ENCODE assay signal across 12 mouse cellular contexts in the genomic region with DNA sequence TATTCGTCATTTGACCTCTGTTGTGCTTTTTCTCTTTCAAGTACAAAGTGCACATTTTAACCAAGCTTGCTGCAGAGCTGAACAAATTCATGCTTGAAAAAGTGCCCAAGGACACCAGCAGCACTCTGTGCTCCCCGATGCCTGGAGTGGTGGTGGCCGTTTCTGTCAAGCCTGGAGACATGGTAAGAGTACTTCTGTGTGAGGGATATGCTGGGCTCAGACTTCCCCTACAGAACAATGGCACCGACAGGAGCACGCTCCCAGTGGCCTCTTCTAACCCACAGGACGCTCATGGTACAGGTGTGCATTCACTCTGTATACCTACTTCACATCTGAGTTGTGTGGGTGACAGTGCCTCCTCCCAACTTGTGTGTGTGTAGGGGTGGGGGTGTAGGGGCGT. TPM values are rescaled to one million over a fixed set of nuclear protein-coding genes. Genes with fewer than 3 reads are reported as not detected.
DNase-seq lines count a peak whose midpoint lies in the region; ATAC-seq and TF ChIP-seq lines count a peak whose summit lies in the region.
"Had no signal": no experiment of that assay in that cellular context is flagged by ENCODE, and none has a peak within 500 bp of the region (broad histone marks: within the 10 kb centered on the region; RNA-seq: fewer than 3 reads in every experiment).

No protein-coding gene starts in this region.

- ATAC-seq in hindbrain, embryonic 14.5 days (ENCODE audit: low FRiP score): no peak
- peak; percentile 50; the same call in 1 of the 2 replicates for ATAC-seq in liver, postnatal 0 days
- ATAC-seq in liver, embryonic 12.5 days: no peak
- 0 out of 2 replicates have a peak, but pooled peaks have one; percentile 24 for ATAC-seq in hindbrain, embryonic 16.5 days

- TF ChIP-seq EP300 in liver, postnatal 0 days (IDR thresholded peaks at IDR 0.05; ENCODE audit: low read depth): no peak

- no peak overlapping the region for H3K27ac ChIP-seq in hindbrain, embryonic 14.5 days
- no peak overlapping the region for H3K27ac ChIP-seq in hindbrain, embryonic 10.5 days
- no peak overlapping the region for H3K27ac ChIP-seq in liver, postnatal 0 days (ENCODE audit: low read depth)
- H3K27ac ChIP-seq in liver, embryonic 12.5 days: no peak overlapping the region
- H3K27ac ChIP-seq in hindbrain, embryonic 16.5 days (ENCODE audit: low read depth, low read length): no peak overlapping the region
- H3K27ac ChIP-seq: embryonic facial prominence, embryonic 13.5 days; liver, embryonic 15.5 days; macrophage; stomach, embryonic 15.5 days had no signal

- 64% methylated on average over 7 of the region's 7 CpGs for WGBS in hindbrain, embryonic 14.5 days
- 69% methylated on average over 7 of the region's 7 CpGs for WGBS in hindbrain, embryonic 10.5 days
- 60% methylated on average over 7 of the region's 7 CpGs for WGBS in liver, postnatal 0 days (ENCODE audit: insufficient replicate concordance)
- WGBS in liver, embryonic 12.5 days (ENCODE audit: insufficient replicate concordance): 60% methylated on average over 7 of the region's 7 CpGs
- 53% methylated on average over 7 of the region's 7 CpGs for WGBS in hindbrain, embryonic 16.5 days

- no peak for DNase-seq in hindbrain, embryonic 14.5 days (ENCODE audit: low spot score)
- no peak for DNase-seq in hindbrain, embryonic 10.5 days (ENCODE audit: low spot score)
- DNase-seq in liver, postnatal 0 days: no peak
- peak; percentile 44 for DNase-seq in brain, adult 2 months (ENCODE audit: low read depth, low spot score)
- DNase-seq in natural killer cell, adult 2 months (ENCODE audit: low spot score in 2 of 2): no peak

- no peak overlapping the region for H3K4me3 ChIP-seq in hindbrain, embryonic 14.5 days (replicated peaks; ENCODE audit: low read length)
- H3K4me3 ChIP-seq in hindbrain, embryonic 10.5 days: no peak overlapping the region
- no peak overlapping the region for H3K4me3 ChIP-seq in liver, postnatal 0 days (ENCODE audit: low read depth, low read length)
- no peak overlapping the region for H3K4me3 ChIP-seq in liver, embryonic 12.5 days
- H3K4me3 ChIP-seq in hindbrain, embryonic 16.5 days (ENCODE audit: low read length): no peak overlapping the region
- H3K4me3 ChIP-seq: embryonic facial prominence, embryonic 13.5 days; liver, embryonic 15.5 days; stomach, embryonic 15.5 days had no signal

- H3K9ac ChIP-seq in hindbrain, embryonic 14.5 days: 0 out of 2 replicates have a peak overlapping the region, but pooled peaks have one; percentile 6
- no peak overlapping the region for H3K9ac ChIP-seq in liver, postnatal 0 days (replicated peaks)
- H3K9ac ChIP-seq in liver, embryonic 12.5 days: no peak overlapping the region
- H3K9ac ChIP-seq in hindbrain, embryonic 16.5 days (ENCODE audit: low read depth, low read length): peak overlapping the region; percentile 15; the same call in 1 of the 2 replicates
- H3K9ac ChIP-seq: embryonic facial prominence, embryonic 13.5 days; liver, embryonic 15.5 days; stomach, embryonic 15.5 days had no signal

- no peak for TF ChIP-seq CTCF in liver, postnatal 0 days (IDR thresholded peaks at IDR 0.05; ENCODE audit: low read depth)

- H3K4me1 ChIP-seq in hindbrain, embryonic 14.5 days (replicated peaks; ENCODE audit: control insufficient read depth, insufficient read depth, low read length): peaks cover 16% of the 10 kb centered on the region
- H3K4me1 ChIP-seq in hindbrain, embryonic 10.5 days (replicated peaks): peaks cover 38% of the 10 kb centered on the region
- H3K4me1 ChIP-seq in liver, postnatal 0 days (ENCODE audit: insufficient read depth): no peaks in the 10 kb centered on the region
- H3K4me1 ChIP-seq in liver, embryonic 12.5 days: no peaks in the 10 kb centered on the region
- H3K4me1 ChIP-seq in hindbrain, embryonic 16.5 days (ENCODE audit: control insufficient read depth, insufficient read depth, low read depth, low read length): peaks cover 11% of the 10 kb centered on the region
- H3K4me1 ChIP-seq: liver, embryonic 15.5 days; stomach, embryonic 15.5 days had no signal

- H3K9me3 ChIP-seq in hindbrain, embryonic 14.5 days (ENCODE audit: control insufficient read depth, low read length): no peaks in the 10 kb centered on the region
- H3K9me3 ChIP-seq in hindbrain, embryonic 10.5 days: no peaks in the 10 kb centered on the region
- no peaks in the 10 kb centered on the region for H3K9me3 ChIP-seq in liver, postnatal 0 days (ENCODE audit: low read length)
- no peaks in the 10 kb centered on the region for H3K9me3 ChIP-seq in liver, embryonic 12.5 days (replicated peaks)
- no peaks in the 10 kb centered on the region for H3K9me3 ChIP-seq in hindbrain, embryonic 16.5 days (ENCODE audit: control insufficient read depth, low read length)
- H3K9me3 ChIP-seq: embryonic facial prominence, embryonic 13.5 days; liver, embryonic 15.5 days; stomach, embryonic 15.5 days had no signal

- no peaks in the 10 kb centered on the region for H3K36me3 ChIP-seq in hindbrain, embryonic 14.5 days (replicated peaks; ENCODE audit: control insufficient read depth, insufficient read depth)
- no peaks in the 10 kb centered on the region for H3K36me3 ChIP-seq in hindbrain, embryonic 10.5 days
- H3K36me3 ChIP-seq in liver, postnatal 0 days (replicated peaks; ENCODE audit: insufficient read depth, low read length): no peaks in the 10 kb centered on the region; the same call in 1 of the 2 replicates
- no peaks in the 10 kb centered on the region for H3K36me3 ChIP-seq in liver, embryonic 12.5 days
- no peaks in the 10 kb centered on the region for H3K36me3 ChIP-seq in hindbrain, embryonic 16.5 days (ENCODE audit: control insufficient read depth, insufficient read depth, low read length)
- H3K36me3 ChIP-seq: embryonic facial prominence, embryonic 13.5 days; liver, embryonic 15.5 days; stomach, embryonic 15.5 days had no signal

- 0 out of 2 replicates have a peak, but pooled peaks cover 11% of the 10 kb centered on the region for H3K27me3 ChIP-seq in hindbrain, embryonic 14.5 days (ENCODE audit: control insufficient read depth, insufficient read depth, low read length)
- H3K27me3 ChIP-seq in hindbrain, embryonic 10.5 days (ENCODE audit: insufficient read depth, poor library complexity, severe bottlenecking): no peaks in the 10 kb centered on the region; the same call in 1 of the 2 replicates
- H3K27me3 ChIP-seq in liver, postnatal 0 days (ENCODE audit: insufficient read depth, low read length): no peaks in the 10 kb centered on the region
- H3K27me3 ChIP-seq in liver, embryonic 12.5 days (replicated peaks): no peaks in the 10 kb centered on the region
- H3K27me3 ChIP-seq in hindbrain, embryonic 16.5 days (replicated peaks; ENCODE audit: control insufficient read depth, insufficient read depth, low read length): no peaks in the 10 kb centered on the region
- H3K27me3 ChIP-seq: embryonic facial prominence, embryonic 13.5 days; liver, embryonic 15.5 days; stomach, embryonic 15.5 days had no signal

- 0 out of 2 replicates have a peak overlapping the region, but pooled peaks have one; percentile 2 for H3K4me2 ChIP-seq in hindbrain, embryonic 14.5 days (replicated peaks)
- H3K4me2 ChIP-seq in liver, postnatal 0 days (ENCODE audit: low read depth, low read length): no peak overlapping the region
- no peak overlapping the region for H3K4me2 ChIP-seq in liver, embryonic 12.5 days
- H3K4me2 ChIP-seq in hindbrain, embryonic 16.5 days (ENCODE audit: low read length): no peak overlapping the region; the same call in 1 of the 2 replicates
- H3K4me2 ChIP-seq: embryonic facial prominence, embryonic 13.5 days; heart, embryonic 11.5 days; liver, embryonic 15.5 days; stomach, embryonic 15.5 days had no signal

RNA-seq across cellular contexts. Expression of gene Ggact, which starts 36.8 kb away (rescaled TPM):
- 8.6 and 10.6 TPM in 2 replicates for polyA plus RNA-seq in hindbrain, embryonic 14.5 days (2014; fragmentation: Nextera tagmentation; extraction: Ambion mirVana)
- polyA plus RNA-seq in hindbrain, embryonic 10.5 days (2016; fragmentation: Nextera tagmentation; extraction: Ambion mirVana): 4.3 and 5.8 TPM in 2 replicates
- polyA plus RNA-seq in liver, postnatal 0 days (2015; fragmentation: Nextera tagmentation; extraction: Ambion mirVana): 74.0 and 78.4 TPM in 2 replicates
- 14.3 and 16.1 TPM in 2 replicates for polyA plus RNA-seq in liver, embryonic 12.5 days (2016; fragmentation: Nextera tagmentation; extraction: Ambion mirVana)
- 13.6 and 14.7 TPM in 2 replicates for polyA plus RNA-seq in hindbrain, embryonic 16.5 days (2015; fragmentation: Nextera tagmentation; extraction: Ambion mirVana)

Comparison
In these comparisons a context has a peak if more than half of its experiments do, and no peak if none do; other contexts are left out.
1. ATAC-seq: peak in liver, postnatal 0 days (single experiment) and hindbrain, embryonic 16.5 days (single experiment); none in hindbrain, embryonic 14.5 days (single experiment) and liver, embryonic 12.5 days (single experiment).
2. H3K9ac ChIP-seq: peak in hindbrain, embryonic 14.5 days (single experiment) and hindbrain, embryonic 16.5 days (single experiment); none in liver, postnatal 0 days (single experiment) and liver, embryonic 12.5 days (single experiment).